Mouse (Mus musculus) ES-Bruce4 (cell line): Measurements from ENCODE around the gene Otof. TPM values are rescaled to one million over a fixed set of nuclear protein-coding genes. Genes with fewer than 3 reads are reported as not detected.

Experiments used
- H3K27ac ChIP-seq: 2 replicates; pipeline ENCODE4 v1.5.1; 2012; ENCODE audit warnings: low read length, inconsistent platforms; ENCODE audit not compliant: insufficient read depth
- H3K27me3 ChIP-seq: 2 replicates; pipeline ENCODE4 v1.6.1; 2012; ENCODE audit warnings: mild to moderate bottlenecking, low read length, inconsistent platforms; ENCODE audit not compliant: control insufficient read depth, poor library complexity, insufficient read depth, severe bottlenecking
- H3K36me3 ChIP-seq: 2 replicates; pipeline ENCODE4 v1.6.1; 2012; ENCODE audit warnings: inconsistent platforms, mild to moderate bottlenecking, low read length, moderate library complexity; ENCODE audit not compliant: control insufficient read depth, poor library complexity, insufficient read depth, severe bottlenecking
- H3K4me1 ChIP-seq: one replicate; pipeline ENCODE4 v1.8.1; 2011; ENCODE audit warnings: low read length; ENCODE audit not compliant: control insufficient read depth, insufficient read depth
- H3K4me3 ChIP-seq: 2 replicates; pipeline ENCODE4 v1.5.1; 2011; ENCODE audit warnings: low read depth, mild to moderate bottlenecking, low read length
- H3K9ac ChIP-seq: 2 replicates; pipeline ENCODE4 v1.6.1; 2012; ENCODE audit warnings: low read depth, mild to moderate bottlenecking, inconsistent platforms; ENCODE audit not compliant: poor library complexity, severe bottlenecking
- H3K9me3 ChIP-seq: replicated peaks from 2 replicates; pipeline ENCODE4 v1.6.1; 2012; ENCODE audit warnings: mild to moderate bottlenecking, low read length, inconsistent platforms; ENCODE audit not compliant: control insufficient read depth, poor library complexity, insufficient read depth, severe bottlenecking
- CTCF ChIP-seq: IDR thresholded peaks from one replicate; pipeline ENCODE4 v1.8.1; 2011; ENCODE audit warnings: low read depth, low read length
- EP300 ChIP-seq: IDR thresholded peaks from 2 replicates; pipeline ENCODE4 v1.6.1; 2011; ENCODE audit warnings: low read depth, low read length; ENCODE audit not compliant: insufficient read depth
- POLR2A ChIP-seq: IDR thresholded peaks from one replicate; pipeline ENCODE4 v1.8.1; 2011; ENCODE audit warnings: low read length; ENCODE audit not compliant: insufficient read depth
- polyA plus RNA-seq: library from polyadenylated mRNA; stranded (reverse); fragments of >200 nt; gene quantifications from 2 replicates; pipeline ENCODE4 v1.2.4, GENCODE M21; 2011; ENCODE audit warnings: low read depth; ENCODE audit not compliant: missing spikeins, insufficient read depth, insufficient read length

Otof gene
- polyA plus RNA-seq, 1 experiment: not detected

DNA sequence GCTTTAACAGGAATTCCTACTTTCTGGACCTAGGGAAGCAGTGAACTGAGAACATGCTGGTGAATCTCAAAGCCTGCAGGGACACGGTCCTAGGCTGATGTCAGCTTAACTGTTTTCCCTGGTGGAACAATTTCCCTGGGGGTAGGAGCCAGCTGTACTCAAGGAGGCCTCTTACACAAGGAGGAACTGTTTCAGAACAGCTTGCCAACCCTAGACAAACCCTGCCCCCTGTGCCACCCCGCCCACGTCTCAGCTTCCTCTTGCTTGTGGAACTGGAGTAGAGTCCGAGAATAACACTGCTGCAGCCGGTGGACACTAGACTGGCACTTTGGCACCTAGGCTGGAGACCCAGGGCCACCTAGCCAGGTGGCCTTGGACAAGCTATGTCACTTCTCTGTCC lies 92.3 kb downstream of the Otof start:
- Histone ChIP-seq H3K4me1 (no peaks in the 10 kb centered on the region), H3K27ac (no peak overlapping the region), H3K9me3 (no peaks in the 10 kb centered on the region), H3K4me3 (no peak overlapping the region), H3K9ac (no peak overlapping the region), H3K27me3 (no peaks in the 10 kb centered on the region), H3K36me3 (no peaks in the 10 kb centered on the region)
- TF ChIP-seq POLR2A (no peak), CTCF (no peak), EP300 (no peak)

DNA sequence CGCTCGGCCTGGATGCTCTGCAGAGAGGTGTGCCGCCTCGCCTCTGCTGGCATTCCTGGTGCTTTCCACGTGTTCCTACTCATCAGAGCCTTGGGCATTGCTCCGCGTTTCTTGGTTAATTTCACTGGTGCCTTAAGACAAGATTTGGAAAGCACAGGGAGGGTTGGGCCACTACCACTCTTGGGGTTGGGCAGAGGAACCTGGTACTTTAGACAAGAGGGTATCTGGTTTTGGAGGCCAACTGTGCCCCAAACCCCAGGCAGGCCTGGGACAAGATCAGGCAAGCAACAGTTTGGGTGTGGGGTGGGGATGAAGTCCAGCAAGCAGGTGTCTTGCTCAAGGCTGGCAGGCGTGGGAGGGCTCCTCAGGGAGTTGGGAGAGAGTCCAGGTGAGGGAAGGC lies 94.3 kb downstream of the Otof start:
- Histone ChIP-seq H3K4me1 (no peaks in the 10 kb centered on the region), H3K9ac (no peak overlapping the region), H3K4me3 (no peak overlapping the region), H3K9me3 (no peaks in the 10 kb centered on the region), H3K36me3 (no peaks in the 10 kb centered on the region), H3K27me3 (no peaks in the 10 kb centered on the region), H3K27ac (no peak overlapping the region)
- no peak for TF ChIP-seq POLR2A

DNA sequence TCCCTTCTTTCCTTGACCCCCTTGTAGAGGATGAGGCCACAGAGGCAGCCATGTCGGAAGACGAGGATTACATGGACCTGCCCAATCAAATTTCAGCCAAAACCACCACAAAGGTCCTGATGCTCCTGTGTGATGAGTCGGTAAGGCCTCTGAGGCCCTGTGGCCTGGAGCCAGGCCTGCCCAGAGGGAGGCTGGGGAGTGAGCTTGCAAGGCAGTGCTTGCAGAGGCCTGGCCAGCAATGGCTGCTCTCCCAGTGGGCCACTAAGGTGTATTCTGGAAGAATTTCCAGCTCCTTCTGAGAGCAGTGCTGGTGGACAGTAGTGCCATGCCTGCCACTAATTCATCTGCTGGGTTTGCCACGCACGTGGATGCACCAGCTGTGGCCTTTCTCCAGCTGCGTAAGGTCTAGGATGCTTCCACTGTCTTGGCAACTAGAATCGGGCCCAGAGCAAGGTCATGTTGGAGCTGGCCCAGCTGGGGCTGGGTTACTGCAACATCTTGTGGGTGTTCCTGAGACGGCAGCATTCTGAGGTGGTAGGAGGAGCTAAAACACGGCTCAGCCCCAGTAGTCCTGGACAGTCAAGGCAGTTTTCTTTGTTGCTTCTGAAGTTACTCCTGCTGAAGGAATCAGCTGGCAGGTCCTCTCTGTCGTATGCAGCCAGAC lies 103.2 kb downstream of the Otof start:
- Histone ChIP-seq H3K27ac (no peak overlapping the region), H3K36me3 (no peaks in the 10 kb centered on the region), H3K27me3 (no peaks in the 10 kb centered on the region), H3K9ac (no peak overlapping the region), H3K4me1 (no peaks in the 10 kb centered on the region), H3K9me3 (no peaks in the 10 kb centered on the region), H3K4me3 (no peak overlapping the region)
- TF ChIP-seq EP300 (no peak), POLR2A (no peak), CTCF (no peak)

- H3K9me3 ChIP-seq: no peaks in the 10 kb centered on the region
- no peaks in the 10 kb centered on the region for H3K4me1 ChIP-seq
- H3K36me3 ChIP-seq: no peaks in the 10 kb centered on the region
- H3K27ac ChIP-seq: no peak overlapping the region
- H3K27me3 ChIP-seq: no peaks in the 10 kb centered on the region
- H3K4me3 ChIP-seq: no peak overlapping the region
- no peak for TF ChIP-seq EP300
- no peak for TF ChIP-seq CTCF
- no peak for TF ChIP-seq POLR2A
- H3K9ac ChIP-seq: no peak overlapping the region
Measured at GRCm38 (mm10) chr5:30356647-30357046, 105.1 kb downstream of the Otof start.

DNA sequence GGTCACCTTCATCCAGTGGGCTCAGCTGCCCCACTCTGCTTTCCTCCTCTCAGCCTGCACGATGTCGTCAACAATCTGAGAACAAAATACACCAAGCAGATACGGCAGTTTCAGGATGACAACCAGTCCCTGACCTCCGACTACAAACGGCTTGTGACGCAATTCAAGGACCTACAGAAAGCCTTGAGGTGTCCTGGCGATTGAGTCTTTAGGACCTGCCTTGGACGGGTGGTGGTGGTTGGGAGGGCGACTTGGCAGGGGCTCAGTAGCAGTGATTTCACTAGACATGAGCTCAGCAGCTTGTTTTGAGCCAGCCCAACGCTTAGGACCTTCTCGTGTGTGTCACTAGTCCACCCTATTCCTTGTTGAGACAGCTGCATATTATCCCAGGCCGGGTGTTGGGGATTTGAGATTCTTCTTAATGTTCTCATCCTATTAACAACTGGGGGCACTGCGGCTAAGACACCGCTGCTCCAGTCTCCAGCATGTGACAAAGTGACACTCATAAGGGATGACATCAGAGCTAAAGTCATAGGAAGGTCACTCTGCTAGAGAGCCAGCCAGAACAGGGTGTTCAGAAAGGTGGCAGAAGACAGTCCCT lies 106.1 kb downstream of the Otof start:
- Histone ChIP-seq H3K27ac (no peak overlapping the region), H3K27me3 (no peaks in the 10 kb centered on the region), H3K9me3 (no peaks in the 10 kb centered on the region), H3K4me3 (no peak overlapping the region), H3K4me1 (no peaks in the 10 kb centered on the region), H3K36me3 (no peaks in the 10 kb centered on the region), H3K9ac (no peak overlapping the region)
- TF ChIP-seq EP300 (no peak), CTCF (no peak), POLR2A (no peak)

GRCm38 (mm10) chr5:30355114-30355513 lies 106.6 kb downstream of the Otof start:
- H3K4me3 ChIP-seq: no peak overlapping the region
- H3K9ac ChIP-seq: no peak overlapping the region
- H3K27ac ChIP-seq: no peak overlapping the region
- H3K9me3 ChIP-seq: no peaks in the 10 kb centered on the region
- H3K36me3 ChIP-seq: no peaks in the 10 kb centered on the region
- no peaks in the 10 kb centered on the region for H3K27me3 ChIP-seq
- H3K4me1 ChIP-seq: no peaks in the 10 kb centered on the region
- TF ChIP-seq CTCF: no peak
- TF ChIP-seq POLR2A: no peak
- no peak for TF ChIP-seq EP300
